Mouse (Mus musculus): ENCODE results near the gene Ppp1r3e.

Gene Ppp1r3e

GRCm38 (mm10) chr14:54877048-54877715 lies at the start of gene Ppp1r3e:
TSS of gene Ppp1r3e (minus strand) at chr14:54877550.
- DNase-seq (ENCODE audit: low spot score in 2 of 2): peak; percentile 62 to 68

GRCm38 (mm10) chr14:54926401-54927158 lies 49.2 kb upstream of the Ppp1r3e start:
- no peak for DNase-seq (ENCODE audit: low spot score in 2 of 2)

GRCm38 (mm10) chr14:54925349-54926342 lies 48.3 kb upstream of the Ppp1r3e start, which contains the start of gene Efs:
TSS of gene Efs (minus strand) at chr14:54926126.
- peak; percentile 21 to 44 for DNase-seq (ENCODE audit: low spot score in 2 of 2)

- DNase-seq (ENCODE audit: low spot score in 2 of 2): no peak
These were observed 47.4 kb upstream of the Ppp1r3e start for GRCm38 (mm10) chr14:54924641-54925348.

- no peak for DNase-seq (ENCODE audit: low spot score in 2 of 2)
These were observed 42.8 kb upstream of the Ppp1r3e start for GRCm38 (mm10) chr14:54920076-54920685.

- peak in 1 of 2 experiments; percentile 32 for DNase-seq (ENCODE audit: low spot score in 2 of 2)
These were observed 36.0 kb upstream of the Ppp1r3e start for GRCm38 (mm10) chr14:54913343-54913742.

- DNase-seq (ENCODE audit: low spot score in 2 of 2): peak; percentile 82 to 83
These were observed 35.5 kb upstream of the Ppp1r3e start, which contains the start of gene Slc22a17 for GRCm38 (mm10) chr14:54912886-54913285. TSS of gene Slc22a17 (minus strand) at chr14:54913132.

GRCm38 (mm10) chr14:54912109-54912850 lies 34.9 kb upstream of the Ppp1r3e start:
- DNase-seq (ENCODE audit: low spot score in 2 of 2): peak in 1 of 2 experiments; percentile 29

- DNase-seq (ENCODE audit: low spot score in 2 of 2): no peak
These were observed 31.3 kb upstream of the Ppp1r3e start for GRCm38 (mm10) chr14:54908682-54909081.

GRCm38 (mm10) chr14:54903641-54904040 lies 26.3 kb upstream of the Ppp1r3e start:
- DNase-seq (ENCODE audit: low spot score in 2 of 2): no peak

- DNase-seq (ENCODE audit: low spot score in 2 of 2): peak; percentile 84 to 88
These were observed 23.0 kb upstream of the Ppp1r3e start for GRCm38 (mm10) chr14:54900383-54900782.

- DNase-seq (ENCODE audit: low spot score in 2 of 2): no peak
These were observed 20.1 kb upstream of the Ppp1r3e start for GRCm38 (mm10) chr14:54897445-54897844.

GRCm38 (mm10) chr14:54894296-54895151 lies 17.2 kb upstream of the Ppp1r3e start:
- DNase-seq (ENCODE audit: low spot score in 2 of 2): peak; percentile 45 to 62

GRCm38 (mm10) chr14:54893651-54894181 lies 16.4 kb upstream of the Ppp1r3e start:
- peak; percentile 99 for DNase-seq (ENCODE audit: low spot score in 2 of 2)

GRCm38 (mm10) chr14:54892200-54892599 lies 14.8 kb upstream of the Ppp1r3e start, which contains the start of gene Pabpn1:
TSS of gene Pabpn1 (plus strand) at chr14:54892500.
- no peak for DNase-seq (ENCODE audit: low spot score in 2 of 2)

GRCm38 (mm10) chr14:54885309-54885708 lies 8.0 kb upstream of the Ppp1r3e start:
- DNase-seq (ENCODE audit: low spot score in 2 of 2): no peak

GRCm38 (mm10) chr14:54884022-54884712 lies 6.8 kb upstream of the Ppp1r3e start:
- DNase-seq (ENCODE audit: low spot score in 2 of 2): no peak
